Mouse (Mus musculus) embryonic facial prominence, embryonic 14.5 days (tissue): ENCODE measurements around the gene Ctso. TPM values are rescaled to one million over a fixed set of nuclear protein-coding genes. Genes with fewer than 3 reads are reported as not detected.

Experiments used
- ATAC-seq: fragments of 200-750 bp; cut with Nextera tagmentation; 2 replicates; pipeline ENCODE4 v1.8.0; 2017; ENCODE audit warnings: low read depth, moderate number of reproducible peaks, moderate TSS enrichment
- DNase-seq: peaks from one replicate; pipeline ENCODE4 v3.0.0-alpha.2; 2015; ENCODE audit warnings: low spot score
- H3K27ac ChIP-seq: fragments of 300-500 bp; sonication (generic); replicated peaks from 2 replicates; pipeline ENCODE4 v1.5.1; 2014; ENCODE audit warnings: low read depth, mild to moderate bottlenecking, low read length, moderate library complexity
- H3K27me3 ChIP-seq: fragments of 300-500 bp; sonication (generic); replicated peaks from 2 replicates; pipeline ENCODE4 v1.6.1; 2014; ENCODE audit warnings: low read length; ENCODE audit not compliant: control insufficient read depth, insufficient read depth
- H3K36me3 ChIP-seq: fragments of 300-500 bp; sonication (generic); 2 replicates; pipeline ENCODE4 v1.6.1; 2014; ENCODE audit warnings: low read length, mixed read lengths; ENCODE audit not compliant: control insufficient read depth, insufficient read depth
- H3K4me1 ChIP-seq: fragments of 300-500 bp; sonication (generic); 2 replicates; pipeline ENCODE4 v1.6.1; 2014; ENCODE audit warnings: antibody characterized with exemption, low read length; ENCODE audit not compliant: control insufficient read depth, insufficient read depth
- H3K4me2 ChIP-seq: fragments of 300-500 bp; sonication (generic); 2 replicates; pipeline ENCODE4 v1.6.1; 2014; ENCODE audit warnings: low read depth, mild to moderate bottlenecking, low read length, moderate library complexity, mixed read lengths
- H3K4me3 ChIP-seq: fragments of 300-500 bp; sonication (generic); 2 replicates; pipeline ENCODE4 v1.5.1; 2014; ENCODE audit warnings: low read depth, mild to moderate bottlenecking, low read length
- H3K9ac ChIP-seq: fragments of 300-500 bp; sonication (generic); 2 replicates; pipeline ENCODE4 v1.6.1; 2014; ENCODE audit warnings: low read depth, mild to moderate bottlenecking, low read length, moderate library complexity, mixed read lengths
- H3K9me3 ChIP-seq: fragments of 300-500 bp; sonication (generic); 2 replicates; pipeline ENCODE4 v1.6.1; 2016; ENCODE audit warnings: low read length; ENCODE audit not compliant: control insufficient read depth
- WGBS: fragments of 180-500 bp; shearing (Covaris S2); extraction: QIAGEN DNeasy Blood & Tissue Kit; methylation state at CpG from one replicate; pipeline ENCODE4 v1.1.7; 2014; 5-methylcytosine and 5-hydroxymethylcytosine counted together
- polyA plus RNA-seq: library from polyadenylated mRNA; unstranded; fragments of >200 nt; fragmentation: Nextera tagmentation; extraction: Ambion mirVana; gene quantifications from 2 replicates; pipeline ENCODE4 v1.2.1, GENCODE M21; 2014

The Ctso gene
- polyA plus RNA-seq, 1 experiment from 2014 or later: 13.3 TPM

DNA sequence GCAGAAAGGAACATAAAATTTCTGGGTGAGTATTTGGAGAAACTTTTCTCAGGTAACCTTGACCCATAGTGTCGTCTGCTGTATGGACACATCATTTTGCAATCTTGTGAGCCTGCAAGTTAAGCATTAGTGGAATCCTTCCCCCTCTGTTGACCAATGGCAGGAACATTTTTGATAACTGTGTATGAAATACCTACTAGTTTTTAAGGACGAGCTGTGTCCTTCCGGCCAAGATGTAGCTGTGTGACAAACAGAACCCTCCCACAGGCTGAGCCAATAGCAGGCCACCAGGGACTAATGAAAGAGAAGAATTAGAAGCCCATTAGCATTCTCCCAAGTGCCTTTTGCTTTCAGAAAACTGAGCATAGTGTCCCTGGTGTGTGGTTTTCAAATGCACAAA, 58.1 kb downstream of the Ctso start:
- H3K9ac ChIP-seq: no peak overlapping the region
- 75% methylated on average over 3 of the region's 3 CpGs for WGBS
- no peaks in the 10 kb centered on the region for H3K36me3 ChIP-seq
- ATAC-seq (no peak), DNase-seq (no peak)
- H3K4me1 ChIP-seq: peaks cover 4% of the 10 kb centered on the region; the same call in 1 of the 2 replicates
- no peak overlapping the region for H3K27ac ChIP-seq
- H3K27me3 ChIP-seq: no peaks in the 10 kb centered on the region
- no peak overlapping the region for H3K4me3 ChIP-seq
- no peak overlapping the region for H3K4me2 ChIP-seq
- H3K9me3 ChIP-seq: no peaks in the 10 kb centered on the region

DNA sequence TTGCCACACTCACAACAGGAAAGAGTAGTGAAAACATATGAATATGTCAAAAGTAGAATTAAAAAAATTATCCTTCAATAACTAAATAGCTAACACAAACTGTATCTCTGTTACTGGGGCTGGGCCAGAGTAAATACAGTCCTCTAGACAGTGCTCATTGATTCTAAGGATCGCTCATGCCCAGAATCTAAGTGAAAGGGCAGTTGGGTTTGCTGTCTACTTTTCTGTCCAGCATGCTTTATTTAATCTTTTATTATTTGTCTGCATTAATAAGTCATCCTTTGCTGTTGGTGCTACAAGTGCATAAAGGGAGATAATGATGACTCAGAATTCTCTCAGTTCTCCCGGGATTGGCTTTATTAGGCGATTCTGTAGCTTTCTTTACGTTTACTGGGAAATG, 63.0 kb downstream of the Ctso start:
- Histone ChIP-seq H3K27ac (no peak overlapping the region), H3K36me3 (no peaks in the 10 kb centered on the region), H3K4me1 (no peaks in the 10 kb centered on the region), H3K4me2 (no peak overlapping the region), H3K4me3 (no peak overlapping the region), H3K27me3 (no peaks in the 10 kb centered on the region), H3K9me3 (no peaks in the 10 kb centered on the region), H3K9ac (no peak overlapping the region)
- ATAC-seq: no peak
- no peak for DNase-seq
- 45% methylated on average over 4 of the region's 4 CpGs for WGBS

DNA sequence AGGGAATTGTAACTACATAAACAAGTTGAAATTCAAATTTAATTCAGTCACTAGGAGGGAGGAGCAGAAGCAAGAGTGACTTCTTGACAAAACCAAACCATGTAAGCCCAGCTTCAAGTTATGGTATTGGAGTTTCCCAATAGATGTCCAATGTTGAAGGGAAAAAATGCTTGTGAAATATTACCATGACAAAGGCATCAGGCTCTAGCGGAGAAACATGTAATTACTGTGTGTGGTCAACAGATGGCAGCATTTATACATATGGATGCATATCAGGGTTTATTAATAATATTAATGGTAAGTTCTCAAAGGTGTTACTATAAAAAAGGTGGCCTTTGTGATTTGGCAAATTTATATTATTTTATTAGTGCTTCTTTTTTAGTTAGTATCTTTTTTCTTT, 63.6 kb downstream of the Ctso start:
- 0% methylated on average over 1 of the region's 1 CpGs for WGBS
- Histone ChIP-seq H3K27ac (no peak overlapping the region), H3K9me3 (no peaks in the 10 kb centered on the region), H3K27me3 (no peaks in the 10 kb centered on the region), H3K4me2 (no peak overlapping the region), H3K36me3 (no peaks in the 10 kb centered on the region), H3K9ac (no peak overlapping the region), H3K4me1 (no peaks in the 10 kb centered on the region), H3K4me3 (no peak overlapping the region)
- DNase-seq (peak; percentile 58), ATAC-seq (no peak)

Other genes starting within 250 kb of the Ctso start
- not detected in 2 replicates for gene Tdo2, start 43.6 kb downstream of the Ctso start, polyA plus RNA-seq
- gene Asic5, start 49.7 kb downstream of the Ctso start, polyA plus RNA-seq: not detected in 2 replicates
- gene Gucy1b1, start 142.1 kb downstream of the Ctso start, polyA plus RNA-seq: 16.3 and 16.7 TPM in 2 replicates
- 13.6 and 16.8 TPM in 2 replicates for gene Gucy1a1, start 213.2 kb downstream of the Ctso start, polyA plus RNA-seq